ENCODE assay signal across 10 mouse cellular contexts in the genomic region with DNA sequence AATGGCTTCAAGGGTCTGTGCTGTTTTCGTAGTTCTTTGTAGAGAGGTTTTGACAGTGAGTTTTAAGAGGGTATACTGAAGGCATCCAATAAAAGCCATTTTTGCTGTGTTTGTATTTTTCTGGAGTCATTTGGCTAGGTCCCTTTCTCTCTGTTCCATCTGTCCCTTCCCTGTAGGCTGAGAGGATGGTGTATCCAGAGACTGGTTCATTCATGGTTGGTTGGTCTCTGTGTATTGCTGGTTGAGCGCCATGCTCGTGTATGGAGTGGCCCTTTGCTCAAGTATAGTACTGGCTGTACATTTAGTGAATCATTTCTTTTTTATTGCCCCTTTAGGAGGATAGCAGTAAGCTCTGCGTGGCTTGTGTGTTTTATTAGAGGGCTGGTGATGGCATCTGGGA. TPM values are rescaled to one million over a fixed set of nuclear protein-coding genes. Genes with fewer than 3 reads are reported as not detected.
DNase-seq lines count a peak whose midpoint lies in the region; ATAC-seq and TF ChIP-seq lines count a peak whose summit lies in the region.
"Had no signal": no experiment of that assay in that cellular context is flagged by ENCODE, and none has a peak within 500 bp of the region (broad histone marks: within the 10 kb centered on the region; RNA-seq: fewer than 3 reads in every experiment).

No protein-coding gene starts in this region.

- ATAC-seq in forebrain, embryonic 12.5 days (ENCODE audit: low FRiP score): peak; percentile 43; the same call in 1 of the 2 replicates
- no peak for ATAC-seq in limb, embryonic 15.5 days (ENCODE audit: insufficient number of reproducible peaks, low FRiP score, low TSS enrichment, low read depth)

- DNase-seq in kidney, adult 2 months: no peak
- DNase-seq in kidney, postnatal 14 days: no peak
- DNase-seq in embryonic facial prominence, embryonic 10.5 days (ENCODE audit: low spot score): no peak
- DNase-seq in layer of hippocampus, adult 9-11 months: no peak
- no peak for DNase-seq in urinary bladder, postnatal 36 days (ENCODE audit: low spot score in 2 of 2)
- no peak for DNase-seq in adrenal gland, adult 8-10 months
- DNase-seq: cerebellum, adult 18-20 months; spleen, adult 18-20 months had no signal

- 63% methylated on average over 4 of the region's 4 CpGs for WGBS in kidney, adult 2 months
- 69% methylated on average over 4 of the region's 4 CpGs for WGBS in embryonic facial prominence, embryonic 10.5 days
- 49% methylated on average over 4 of the region's 4 CpGs for WGBS in forebrain, embryonic 12.5 days
- 48% methylated on average over 4 of the region's 4 CpGs for WGBS in limb, embryonic 15.5 days

- no peak for TF ChIP-seq CTCF in kidney, adult 2 months (conservative IDR thresholded peaks at IDR 0.05; ENCODE audit: insufficient read depth, insufficient read length, low read depth, low read length)

- peak overlapping the region; percentile 7 for H3K27ac ChIP-seq in kidney, adult 2 months (ENCODE audit: insufficient read depth, low read depth, low read length)
- peak overlapping the region; percentile 81 for H3K27ac ChIP-seq in embryonic facial prominence, embryonic 10.5 days (replicated peaks)
- peak overlapping the region; percentile 91 for H3K27ac ChIP-seq in forebrain, embryonic 12.5 days
- H3K27ac ChIP-seq in limb, embryonic 15.5 days: peak overlapping the region; percentile 77

- no peaks in the 10 kb centered on the region for H3K36me3 ChIP-seq in kidney, adult 2 months (ENCODE audit: control insufficient read depth, insufficient read depth, low read length)
- H3K36me3 ChIP-seq in embryonic facial prominence, embryonic 10.5 days (replicated peaks): peaks cover 3% of the 10 kb centered on the region; the same call in 1 of the 2 replicates
- H3K36me3 ChIP-seq in forebrain, embryonic 12.5 days (replicated peaks): no peaks in the 10 kb centered on the region
- no peaks in the 10 kb centered on the region for H3K36me3 ChIP-seq in limb, embryonic 15.5 days

- TF ChIP-seq POLR2A in kidney, adult 2 months (IDR thresholded peaks at IDR 0.05; ENCODE audit: low read depth, low read length): no peak

- H3K4me3 ChIP-seq in kidney, adult 2 months (ENCODE audit: insufficient read depth, low read depth, low read length): no peak overlapping the region
- H3K4me3 ChIP-seq in embryonic facial prominence, embryonic 10.5 days: no peak overlapping the region
- no peak overlapping the region for H3K4me3 ChIP-seq in forebrain, embryonic 12.5 days (replicated peaks)
- no peak overlapping the region for H3K4me3 ChIP-seq in limb, embryonic 15.5 days

- H3K9ac ChIP-seq in forebrain, embryonic 12.5 days: no peak overlapping the region
- no peak overlapping the region for H3K9ac ChIP-seq in limb, embryonic 15.5 days

- H3K4me2 ChIP-seq in forebrain, embryonic 12.5 days: peak overlapping the region; percentile 40; the same call in 1 of the 2 replicates
- no peak overlapping the region for H3K4me2 ChIP-seq in limb, embryonic 15.5 days

- H3K4me1 ChIP-seq in kidney, adult 2 months (ENCODE audit: control insufficient read depth, insufficient read depth, low read length): peaks cover 40% of the 10 kb centered on the region
- peaks cover 82% of the 10 kb centered on the region for H3K4me1 ChIP-seq in embryonic facial prominence, embryonic 10.5 days
- peaks cover 66% of the 10 kb centered on the region for H3K4me1 ChIP-seq in forebrain, embryonic 12.5 days
- H3K4me1 ChIP-seq in limb, embryonic 15.5 days: peaks cover 71% of the 10 kb centered on the region

- H3K9me3 ChIP-seq in embryonic facial prominence, embryonic 10.5 days: no peaks in the 10 kb centered on the region
- H3K9me3 ChIP-seq in forebrain, embryonic 12.5 days: no peaks in the 10 kb centered on the region
- no peaks in the 10 kb centered on the region for H3K9me3 ChIP-seq in limb, embryonic 15.5 days

- H3K27me3 ChIP-seq in kidney, adult 2 months (replicated peaks; ENCODE audit: control insufficient read depth, insufficient read depth, low read length): no peaks in the 10 kb centered on the region
- H3K27me3 ChIP-seq in embryonic facial prominence, embryonic 10.5 days (replicated peaks; ENCODE audit: low read depth, poor library complexity, severe bottlenecking): no peaks in the 10 kb centered on the region
- no peaks in the 10 kb centered on the region for H3K27me3 ChIP-seq in forebrain, embryonic 12.5 days
- no peaks in the 10 kb centered on the region for H3K27me3 ChIP-seq in limb, embryonic 15.5 days

RNA-seq across cellular contexts. Expression of a gene that starts 30.3 kb away (rescaled TPM):
- 16.3 and 20.0 TPM in 2 replicates for polyA plus RNA-seq in kidney, adult 2 months (2012; rRNA removed)
- 22.0 and 23.2 TPM in 2 replicates for polyA plus RNA-seq in embryonic facial prominence, embryonic 10.5 days (2016; fragmentation: Nextera tagmentation; extraction: Ambion mirVana)
- 27.6 and 29.0 TPM in 2 replicates for polyA plus RNA-seq in forebrain, embryonic 12.5 days (2016; fragmentation: Nextera tagmentation; extraction: Ambion mirVana)
- 35.8 and 40.8 TPM in 2 replicates for polyA plus RNA-seq in limb, embryonic 15.5 days (2015; fragmentation: Nextera tagmentation; extraction: Ambion mirVana)
- 10 to 100 TPM; 73.6 to 99.3 (median 77.1) TPM for total RNA-seq in adrenal gland, adult 8-10 months (2022)

Comparison
In these comparisons a context has a peak if more than half of its experiments do, and no peak if none do; other contexts are left out.
1. H3K27ac ChIP-seq: peak in every context shown above with its lines; median percentile 91 in forebrain, embryonic 12.5 days; 81 in embryonic facial prominence, embryonic 10.5 days; 77 in limb, embryonic 15.5 days; 7 in kidney, adult 2 months.